17 mouse cellular contexts compared by ENCODE assay signal in genomic region chr11:79140511-79140888, GRCm38 (mm10).
"Had no signal": no experiment of that assay in that cellular context is flagged by ENCODE, and none has a peak within 500 bp of the region (broad histone marks: within the 10 kb centered on the region; RNA-seq: fewer than 3 reads in every experiment).

No protein-coding gene starts in this region.

- H3K4me2 ChIP-seq: liver, embryonic 13.5 days; midbrain, embryonic 12.5 days; midbrain, embryonic 15.5 days; neural tube, embryonic 12.5 days; neural tube, embryonic 15.5 days had no signal

- H3K9ac ChIP-seq: midbrain, embryonic 12.5 days; midbrain, embryonic 15.5 days; neural tube, embryonic 12.5 days; neural tube, embryonic 15.5 days had no signal

- DNase-seq: kidney, adult 9 months; kidney, postnatal 14 days; layer of hippocampus, postnatal 36 days; liver, embryonic 13.5 days; lung, adult 2 months; right cerebral cortex, adult 18-20 months; right cerebral cortex, postnatal 14 days; right cerebral cortex, postnatal 4 days; thymus, adult 2 months; thymus, postnatal 25 days had no signal

- H3K36me3 ChIP-seq: liver, embryonic 13.5 days; midbrain, embryonic 12.5 days; midbrain, embryonic 15.5 days; neural tube, embryonic 12.5 days; neural tube, embryonic 15.5 days had no signal

- H3K9me3 ChIP-seq: liver, embryonic 13.5 days; midbrain, embryonic 12.5 days; midbrain, embryonic 15.5 days; neural tube, embryonic 12.5 days; neural tube, embryonic 15.5 days had no signal

- H3K27me3 ChIP-seq: liver, embryonic 13.5 days; midbrain, embryonic 12.5 days; midbrain, embryonic 15.5 days; neural tube, embryonic 12.5 days; neural tube, embryonic 15.5 days had no signal

- H3K4me3 ChIP-seq: left cerebral cortex, adult 2 months; liver, embryonic 13.5 days; midbrain, embryonic 12.5 days; midbrain, embryonic 15.5 days; neural tube, embryonic 12.5 days; neural tube, embryonic 15.5 days had no signal

- H3K27ac ChIP-seq: left cerebral cortex, adult 2 months; liver, embryonic 13.5 days; midbrain, embryonic 12.5 days; midbrain, embryonic 15.5 days; neural tube, embryonic 12.5 days; neural tube, embryonic 15.5 days; stomach, postnatal 0 days had no signal

- ATAC-seq: lung, postnatal 0 days; midbrain, embryonic 15.5 days had no signal
